Mouse (Mus musculus) neural tube, embryonic 14.5 days (tissue): ENCODE measurements around the gene Tmem231. TPM values are rescaled to one million over a fixed set of nuclear protein-coding genes. Genes with fewer than 3 reads are reported as not detected.

Experiments
- ATAC-seq: fragments of 200-750 bp; cut with Nextera tagmentation; 2 replicates; pipeline ENCODE4 v1.8.0; 2017; ENCODE audit warnings: low read depth, mild to moderate bottlenecking, moderate TSS enrichment, moderate library complexity
- H3K27ac ChIP-seq: fragments of 300-500 bp; sonication (generic); 2 replicates; pipeline ENCODE4 v1.5.1; 2014; ENCODE audit warnings: low read depth, mild to moderate bottlenecking, control low read depth, low read length, moderate library complexity, mixed read lengths
- H3K27me3 ChIP-seq: fragments of 300-500 bp; sonication (generic); 2 replicates; pipeline ENCODE4 v1.6.1; 2014; ENCODE audit warnings: low read length; ENCODE audit not compliant: control insufficient read depth, insufficient read depth
- H3K36me3 ChIP-seq: fragments of 300-500 bp; sonication (generic); 2 replicates; pipeline ENCODE4 v1.6.1; 2014; ENCODE audit warnings: low read length, mixed read lengths; ENCODE audit not compliant: control insufficient read depth, insufficient read depth
- H3K4me1 ChIP-seq: fragments of 300-500 bp; sonication (generic); 2 replicates; pipeline ENCODE4 v1.6.1; 2014; ENCODE audit warnings: low read length; ENCODE audit not compliant: control insufficient read depth, insufficient read depth
- H3K4me2 ChIP-seq: fragments of 300-500 bp; sonication (generic); 2 replicates; pipeline ENCODE4 v1.6.1; 2014; ENCODE audit warnings: mild to moderate bottlenecking, low read depth, low read length, control low read depth
- H3K4me3 ChIP-seq: fragments of 300-500 bp; sonication (generic); 2 replicates; pipeline ENCODE4 v1.5.1; 2014; ENCODE audit warnings: low read depth, low read length, control low read depth, mixed read lengths
- H3K9ac ChIP-seq: fragments of 300-500 bp; sonication (generic); replicated peaks from 2 replicates; pipeline ENCODE4 v1.6.1; 2014; ENCODE audit warnings: low read depth, mild to moderate bottlenecking, control low read depth, low read length, mixed read lengths
- H3K9me3 ChIP-seq: fragments of 300-500 bp; sonication (generic); 2 replicates; pipeline ENCODE4 v1.6.1; 2016; ENCODE audit warnings: low read length; ENCODE audit not compliant: control insufficient read depth
- WGBS: fragments of 180-500 bp; shearing (Covaris S2); extraction: QIAGEN DNeasy Blood & Tissue Kit; methylation state at CpG from one replicate; pipeline ENCODE4 v1.1.7; 2014; 5-methylcytosine and 5-hydroxymethylcytosine counted together
- polyA plus RNA-seq: library from polyadenylated mRNA; unstranded; fragments of >200 nt; fragmentation: Nextera tagmentation; extraction: Ambion mirVana; gene quantifications from 2 replicates; pipeline ENCODE4 v1.2.1, GENCODE M21; 2014

Tmem231 gene
- polyA plus RNA-seq, 1 experiment from 2014 or later: 14.8 TPM

DNA sequence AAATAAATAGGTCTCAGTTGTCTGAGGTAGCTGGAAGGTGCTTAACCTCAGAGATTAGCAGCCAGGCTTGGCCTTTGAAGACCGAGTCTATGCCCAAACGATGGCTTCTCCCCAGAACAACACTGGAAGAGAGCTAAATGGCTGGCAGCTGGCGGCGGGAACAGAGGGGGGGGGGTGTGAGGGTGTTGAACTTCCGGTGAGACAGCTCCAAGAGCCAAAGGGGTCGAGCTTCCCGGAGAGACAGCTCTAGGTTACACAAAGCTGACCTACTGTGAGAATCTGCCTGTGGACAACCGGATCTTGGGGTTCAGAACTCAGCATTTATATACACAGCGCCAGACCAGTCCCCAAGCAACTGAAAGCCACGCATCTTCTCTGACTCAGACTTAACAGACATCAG is 35.1 kb downstream of the Tmem231 start:
- H3K27me3 ChIP-seq: no peaks in the 10 kb centered on the region
- H3K36me3 ChIP-seq: no peaks in the 10 kb centered on the region
- H3K9ac ChIP-seq: no peak overlapping the region
- no peak overlapping the region for H3K27ac ChIP-seq
- H3K4me1 ChIP-seq: no peaks in the 10 kb centered on the region
- no peak overlapping the region for H3K4me2 ChIP-seq
- no peak overlapping the region for H3K4me3 ChIP-seq
- no peaks in the 10 kb centered on the region for H3K9me3 ChIP-seq
- ATAC-seq: no peak
- WGBS: 46% methylated on average over 10 of the region's 10 CpGs

DNA sequence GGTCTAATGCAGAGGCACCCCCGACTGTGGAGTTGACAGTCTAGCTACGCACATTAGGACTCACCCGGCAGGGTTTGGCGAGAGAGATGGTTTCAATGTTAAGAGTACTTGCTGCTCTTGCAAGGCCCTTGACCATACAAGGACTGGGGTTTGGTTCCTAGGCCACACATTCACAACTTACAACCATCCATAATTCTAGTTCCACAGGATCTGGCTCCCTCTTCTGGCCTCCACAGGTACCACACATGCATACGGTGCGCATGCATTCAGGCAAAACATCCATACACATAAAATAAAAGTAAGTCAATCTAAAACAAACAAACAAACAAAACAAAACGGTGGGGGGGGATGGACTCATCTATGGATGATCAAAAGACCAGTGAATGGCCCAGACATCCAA is 38.7 kb downstream of the Tmem231 start:
- Histone ChIP-seq H3K27ac (no peak overlapping the region), H3K9ac (no peak overlapping the region), H3K36me3 (no peaks in the 10 kb centered on the region), H3K4me3 (no peak overlapping the region), H3K4me1 (no peaks in the 10 kb centered on the region), H3K9me3 (no peaks in the 10 kb centered on the region), H3K27me3 (peaks cover 14% of the 10 kb centered on the region), H3K4me2 (no peak overlapping the region)
- 92% methylated on average over 7 of the region's 7 CpGs for WGBS
- no peak for ATAC-seq

DNA sequence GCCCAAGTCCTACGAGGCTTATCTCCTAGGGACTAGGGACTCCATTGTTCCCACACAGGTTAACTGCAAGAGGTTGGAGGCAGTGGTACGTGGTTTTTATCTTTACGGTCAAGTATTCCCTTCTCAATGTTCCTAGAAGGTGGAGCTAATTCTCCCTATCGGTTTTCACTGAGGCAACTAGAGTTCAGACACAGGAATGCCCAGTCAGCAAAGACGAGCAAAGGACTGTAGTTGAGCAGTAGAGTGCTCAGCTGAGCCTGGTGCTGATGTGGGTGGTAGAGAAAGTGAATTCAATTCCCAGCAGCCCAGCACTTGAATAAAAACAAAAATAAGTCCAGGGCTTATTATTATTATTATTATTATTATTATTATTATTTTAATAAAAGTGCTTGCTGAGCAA is 41.1 kb downstream of the Tmem231 start:
- Histone ChIP-seq H3K4me1 (no peaks in the 10 kb centered on the region), H3K27ac (no peak overlapping the region), H3K4me3 (no peak overlapping the region), H3K9me3 (no peaks in the 10 kb centered on the region), H3K27me3 (peaks cover 26% of the 10 kb centered on the region), H3K36me3 (no peaks in the 10 kb centered on the region), H3K9ac (no peak overlapping the region), H3K4me2 (no peak overlapping the region)
- 69% methylated on average over 5 of the region's 5 CpGs for WGBS
- no peak for ATAC-seq

DNA sequence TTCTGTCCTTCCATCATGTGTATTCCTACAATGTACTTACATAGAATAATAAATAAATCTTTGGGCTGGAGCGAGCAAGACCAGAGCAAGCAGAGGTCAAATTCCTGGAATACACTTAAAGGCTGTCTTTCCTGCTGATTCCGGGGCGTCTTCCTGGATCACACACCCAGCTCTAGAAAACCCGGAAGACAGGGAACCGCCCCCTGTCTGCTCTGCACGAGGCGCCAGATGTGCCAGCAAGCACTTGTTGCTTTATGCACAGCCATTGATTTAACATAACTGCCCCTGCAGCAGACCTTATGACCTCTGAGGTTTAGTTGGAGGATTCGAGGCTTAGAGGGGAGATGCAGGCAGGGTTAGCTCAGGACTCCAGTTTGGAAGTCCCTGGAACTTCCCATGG is 41.7 kb downstream of the Tmem231 start:
- H3K9me3 ChIP-seq: no peaks in the 10 kb centered on the region
- no peaks in the 10 kb centered on the region for H3K4me1 ChIP-seq
- H3K27me3 ChIP-seq: peaks cover 26% of the 10 kb centered on the region
- H3K4me3 ChIP-seq: no peak overlapping the region
- no peak overlapping the region for H3K4me2 ChIP-seq
- H3K36me3 ChIP-seq: no peaks in the 10 kb centered on the region
- no peak overlapping the region for H3K9ac ChIP-seq
- H3K27ac ChIP-seq: no peak overlapping the region
- WGBS: 34% methylated on average over 8 of the region's 8 CpGs
- no peak for ATAC-seq

DNA sequence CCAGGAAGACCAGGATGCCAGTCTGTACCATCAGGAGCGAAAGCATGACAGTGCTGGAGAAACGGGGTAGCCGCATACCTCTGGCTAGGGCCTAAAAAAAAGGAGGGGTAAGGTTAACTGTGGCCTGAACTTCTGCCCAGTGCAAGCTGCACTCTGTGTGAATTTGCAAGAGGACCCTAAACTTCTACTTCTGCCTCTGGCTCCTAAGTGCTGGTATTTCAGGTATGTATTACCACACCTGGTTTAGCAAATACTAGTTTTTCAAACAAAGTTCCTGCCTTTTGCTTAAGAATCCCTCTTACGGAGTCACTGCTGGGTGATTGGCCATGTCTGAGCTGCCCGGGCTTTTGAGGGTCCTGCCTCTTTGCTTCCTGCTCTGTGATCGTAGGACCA is 42.8 kb downstream of the Tmem231 start:
- Histone ChIP-seq H3K27ac (no peak overlapping the region), H3K4me2 (no peak overlapping the region), H3K4me3 (no peak overlapping the region), H3K4me1 (no peaks in the 10 kb centered on the region), H3K36me3 (no peaks in the 10 kb centered on the region), H3K9me3 (no peaks in the 10 kb centered on the region), H3K9ac (no peak overlapping the region), H3K27me3 (peaks cover 26% of the 10 kb centered on the region)
- no peak for ATAC-seq
- whole genome bisulfite sequencing: 60% methylated on average over 6 of the region's 6 CpGs

DNA sequence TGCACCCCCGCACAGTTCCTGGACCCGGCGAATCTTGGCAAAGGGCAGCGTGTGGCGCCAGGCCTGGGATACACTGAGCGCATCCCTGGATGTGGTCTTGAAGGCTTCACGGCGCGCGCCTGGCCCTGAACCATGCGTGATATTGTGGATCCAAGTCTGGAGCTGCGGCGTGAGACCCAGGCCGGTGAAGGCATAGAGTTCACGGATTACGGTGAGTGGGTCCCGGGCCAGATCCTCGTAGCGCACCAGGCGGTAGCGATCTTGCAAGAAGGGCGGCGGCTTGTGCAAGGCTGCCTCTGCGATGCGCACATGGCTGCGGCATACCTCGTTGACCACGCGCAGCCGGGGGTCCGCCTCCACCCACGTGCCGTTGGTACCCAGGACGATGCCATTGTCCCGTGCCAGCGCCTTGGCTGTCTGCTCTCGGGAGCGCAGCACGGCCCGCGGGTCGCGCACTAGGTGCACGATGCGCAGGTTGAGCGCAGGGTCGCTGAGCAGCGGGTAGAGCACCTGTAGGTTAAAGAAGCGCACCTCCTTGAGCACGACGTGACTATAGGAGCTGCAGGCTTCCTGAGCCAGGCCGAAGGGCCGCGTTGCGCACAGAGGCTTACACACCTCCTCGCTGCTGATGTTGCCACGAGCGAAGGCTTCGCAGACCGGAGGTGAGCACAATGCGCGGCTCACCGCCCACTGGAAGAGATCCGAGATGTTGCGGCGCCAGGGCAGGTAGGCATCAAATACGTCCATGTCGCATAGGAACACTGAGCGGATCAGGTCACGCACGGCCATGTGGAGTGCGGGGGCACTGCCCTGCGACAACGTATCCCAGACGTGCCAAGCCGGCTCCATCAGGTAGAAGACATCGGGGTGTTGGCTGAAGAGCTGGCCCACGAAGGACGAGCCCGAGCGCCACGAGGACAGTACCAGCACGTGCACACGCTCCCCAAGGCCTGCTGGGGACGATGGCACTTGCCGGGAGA is 43.5 kb downstream of the Tmem231 start:
- Histone ChIP-seq H3K36me3 (no peaks in the 10 kb centered on the region), H3K4me3 (peak overlapping the region; percentile 21; the same call in 1 of the 2 replicates), H3K27ac (no peak overlapping the region), H3K4me1 (no peaks in the 10 kb centered on the region), H3K4me2 (peak overlapping the region; percentile 48), H3K27me3 (peaks cover 26% of the 10 kb centered on the region), H3K9me3 (no peaks in the 10 kb centered on the region), H3K9ac (no peak overlapping the region)
- 11% methylated on average over 86 of the region's 86 CpGs for WGBS
- peak; percentile 34; the same call in 1 of the 2 replicates for ATAC-seq

DNA sequence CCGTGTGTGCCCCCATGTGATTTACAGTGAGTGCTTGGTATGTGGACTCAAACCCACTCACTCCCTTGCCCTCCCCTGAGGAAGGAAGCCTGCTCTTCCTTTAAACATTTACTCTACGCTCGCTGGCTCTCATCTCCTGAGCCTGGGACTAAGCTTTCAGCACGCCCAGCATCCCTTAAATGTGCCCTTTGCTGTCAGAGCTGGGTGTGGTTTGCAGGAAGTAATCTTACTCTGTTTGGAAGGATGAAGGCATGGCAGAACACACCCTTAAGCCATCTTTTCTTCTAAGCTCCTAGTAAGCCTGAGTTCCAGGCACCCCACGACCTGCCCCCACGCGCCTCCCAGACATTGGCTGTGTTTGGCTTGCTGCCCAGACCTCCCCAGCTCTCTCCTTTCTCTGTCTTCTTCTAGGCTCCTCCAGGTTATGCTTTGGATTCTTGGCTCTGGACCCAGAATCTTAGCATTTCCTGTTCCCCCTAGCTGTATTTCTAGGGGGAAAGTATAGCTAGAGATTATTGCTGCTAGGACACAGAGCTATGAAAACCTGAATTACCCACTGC is 45.5 kb downstream of the Tmem231 start:
- no peaks in the 10 kb centered on the region for H3K36me3 ChIP-seq
- no peak overlapping the region for H3K4me2 ChIP-seq
- ATAC-seq: no peak
- no peak overlapping the region for H3K4me3 ChIP-seq
- no peaks in the 10 kb centered on the region for H3K9me3 ChIP-seq
- peaks cover 26% of the 10 kb centered on the region for H3K27me3 ChIP-seq
- H3K27ac ChIP-seq: no peak overlapping the region
- H3K9ac ChIP-seq: no peak overlapping the region
- WGBS: 48% methylated on average over 7 of the region's 7 CpGs
- H3K4me1 ChIP-seq: no peaks in the 10 kb centered on the region

GRCm38 (mm10) chr8:111887479-111887878 is 46.2 kb downstream of the Tmem231 start:
- H3K9me3 ChIP-seq: no peaks in the 10 kb centered on the region
- H3K4me1 ChIP-seq: no peaks in the 10 kb centered on the region
- H3K27me3 ChIP-seq: peaks cover 26% of the 10 kb centered on the region
- H3K27ac ChIP-seq: no peak overlapping the region
- no peak overlapping the region for H3K9ac ChIP-seq
- ATAC-seq: no peak
- WGBS: 84% methylated on average over 1 of the region's 1 CpGs
- H3K4me3 ChIP-seq: no peak overlapping the region
- H3K4me2 ChIP-seq: no peak overlapping the region
- H3K36me3 ChIP-seq: no peaks in the 10 kb centered on the region

- ATAC-seq: no peak
Observed at GRCm38 (mm10) chr8:111883615-111884014, 50.1 kb downstream of the Tmem231 start.

More at GRCm38 (mm10) chr8:111883615-111884014, 50.1 kb downstream of the Tmem231 start:
- Histone ChIP-seq H3K27ac (no peak overlapping the region), H3K27me3 (peaks cover 3% of the 10 kb centered on the region), H3K9ac (no peak overlapping the region), H3K4me1 (no peaks in the 10 kb centered on the region), H3K4me2 (no peak overlapping the region), H3K36me3 (no peaks in the 10 kb centered on the region), H3K4me3 (no peak overlapping the region), H3K9me3 (no peaks in the 10 kb centered on the region)
- 87% methylated on average over 4 of the region's 4 CpGs for WGBS
